Mouse (Mus musculus): ENCODE results near the gene BC049352.

- TF ChIP-seq MAFK (IDR thresholded peaks at IDR 0.05; ENCODE audit: insufficient read depth, low read depth, low read length), result no peak
- no peak for TF ChIP-seq ZC3H11A (IDR thresholded peaks at IDR 0.05; ENCODE audit: borderline replicate concordance, low read depth, low read length)
- TF ChIP-seq HCFC1 (IDR thresholded peaks at IDR 0.05; ENCODE audit: borderline replicate concordance, insufficient read depth, low read length), result no peak
- TF ChIP-seq CHD2 (IDR thresholded peaks at IDR 0.05; ENCODE audit: low read depth, low read length), result no peak
- TF ChIP-seq ZNF384 (IDR thresholded peaks at IDR 0.05; ENCODE audit: low read depth, low read length), result no peak
Measured at GRCm38 (mm10) chr9:45280891-45281290, 99.1 kb downstream of the BC049352 start.

All from ES-E14 (cell line).